Mouse (Mus musculus) intestine, embryonic 15.5 days (tissue): ENCODE data around the gene Zfp653. TPM values are rescaled to one million over a fixed set of nuclear protein-coding genes. Genes with fewer than 3 reads are reported as not detected.
A peak's percentile ranks its signal among the peaks of the same experiment; 100 is the strongest.
"Not testable (repeated sequence)": the region's sequence is repeated elsewhere in the genome, so short reads cannot be mapped to it uniquely, and the experiment has no call there.

Source experiments
- ATAC-seq: fragments of 200-750 bp; cut with Nextera tagmentation; 2 replicates; pipeline ENCODE4 v1.8.0; 2017; ENCODE audit warnings: moderate TSS enrichment, moderate library complexity
- H3K27ac ChIP-seq: fragments of 300-500 bp; sonication (generic); 2 replicates; pipeline ENCODE4 v1.5.1; 2015; ENCODE audit warnings: mild to moderate bottlenecking, inconsistent platforms
- H3K27me3 ChIP-seq: fragments of 300-500 bp; sonication (generic); replicated peaks from 2 replicates; pipeline ENCODE4 v1.6.1; 2015; ENCODE audit warnings: inconsistent platforms
- H3K36me3 ChIP-seq: fragments of 300-500 bp; sonication (generic); 2 replicates; pipeline ENCODE4 v1.6.1; 2015; ENCODE audit warnings: inconsistent platforms
- H3K4me1 ChIP-seq: fragments of 300-500 bp; sonication (generic); replicated peaks from 2 replicates; pipeline ENCODE4 v1.6.1; 2015; ENCODE audit warnings: inconsistent platforms
- H3K4me2 ChIP-seq: fragments of 300-500 bp; sonication (generic); replicated peaks from 2 replicates; pipeline ENCODE4 v1.6.1; 2015; ENCODE audit warnings: mild to moderate bottlenecking, inconsistent platforms
- H3K4me3 ChIP-seq: fragments of 300-500 bp; sonication (generic); replicated peaks from 2 replicates; pipeline ENCODE4 v1.5.1; 2015; ENCODE audit warnings: inconsistent platforms
- H3K9ac ChIP-seq: fragments of 300-500 bp; sonication (generic); 2 replicates; pipeline ENCODE4 v1.6.1; 2015; ENCODE audit warnings: inconsistent platforms
- H3K9me3 ChIP-seq: fragments of 300-500 bp; sonication (generic); 2 replicates; pipeline ENCODE4 v1.6.1; 2016; ENCODE audit warnings: inconsistent platforms
- whole genome bisulfite sequencing: fragments of 180-500 bp; shearing (Covaris S2); methylation state at CpG from one replicate; pipeline ENCODE4 v1.1.7; 2015; 5-methylcytosine and 5-hydroxymethylcytosine counted together
- polyA plus RNA-seq: library from polyadenylated mRNA; unstranded; fragments of >200 nt; fragmentation: Nextera tagmentation; extraction: Ambion mirVana; gene quantifications from 2 replicates; pipeline ENCODE4 v1.2.1, GENCODE M21; 2015

Gene Zfp653
- polyA plus RNA-seq, 1 experiment from 2014 or later, result 9.7 TPM

GRCm38 (mm10) chr9:22089986-22090385 is 18.8 kb upstream of the Zfp653 start:
- Histone ChIP-seq H3K27ac (no peak overlapping the region), H3K4me2 (no peak overlapping the region), H3K4me3 (no peak overlapping the region), H3K36me3 (no peaks in the 10 kb centered on the region), H3K27me3 (no peaks in the 10 kb centered on the region), H3K4me1 (peaks cover 6% of the 10 kb centered on the region), H3K9ac (no peak overlapping the region), H3K9me3 (no peaks in the 10 kb centered on the region)
- no peak for ATAC-seq
- WGBS, result 78% methylated on average over 7 of the region's 7 CpGs

- Histone ChIP-seq H3K27me3 (no peaks in the 10 kb centered on the region), H3K4me2 (no peak overlapping the region), H3K36me3 (no peaks in the 10 kb centered on the region), H3K9me3 (no peaks in the 10 kb centered on the region), H3K4me3 (no peak overlapping the region), H3K4me1 (peaks cover 8% of the 10 kb centered on the region), H3K9ac (no peak overlapping the region), H3K27ac (no peak overlapping the region)
- no peak for ATAC-seq
- 95% methylated on average over 7 of the region's 7 CpGs for WGBS
Measured at GRCm38 (mm10) chr9:22089281-22089680, 18.1 kb upstream of the Zfp653 start.

- Histone ChIP-seq H3K9me3 (no peaks in the 10 kb centered on the region), H3K9ac (no peak overlapping the region), H3K27ac (no peak overlapping the region), H3K27me3 (no peaks in the 10 kb centered on the region), H3K4me3 (no peak overlapping the region), H3K4me2 (no peak overlapping the region), H3K4me1 (peaks cover 8% of the 10 kb centered on the region), H3K36me3 (no peaks in the 10 kb centered on the region)
- ATAC-seq, result no peak
- 87% methylated on average over 2 of the region's 2 CpGs for WGBS
Measured at GRCm38 (mm10) chr9:22087034-22087618, 15.9 kb upstream of the Zfp653 start.

- peaks cover 8% of the 10 kb centered on the region for H3K4me1 ChIP-seq
- peak overlapping the region; percentile 71 for H3K4me3 ChIP-seq
- H3K9ac ChIP-seq, result peak overlapping the region; percentile 68
- peak overlapping the region; percentile 75 for H3K4me2 ChIP-seq
- no peaks in the 10 kb centered on the region for H3K27me3 ChIP-seq
- H3K27ac ChIP-seq, result peak overlapping the region; percentile 83
- H3K36me3 ChIP-seq, result no peaks in the 10 kb centered on the region
- no peaks in the 10 kb centered on the region for H3K9me3 ChIP-seq
- WGBS, result 42% methylated on average over 6 of the region's 6 CpGs
- ATAC-seq, result no peak
Measured at GRCm38 (mm10) chr9:22086012-22086411, 14.8 kb upstream of the Zfp653 start.

GRCm38 (mm10) chr9:22085022-22085834 is 14.1 kb upstream of the Zfp653 start, which contains the start of gene Ecsit:
TSS of gene Ecsit (minus strand) at chr9:22085438.
- WGBS, result under 1% methylated on average over 48 of the region's 48 CpGs
- peak within 1 kb of the TSS; percentile 71 for H3K4me3 ChIP-seq
- peak within 1 kb of the TSS; percentile 83 for H3K27ac ChIP-seq

GRCm38 (mm10) chr9:22084667-22085021 is 13.5 kb upstream of the Zfp653 start:
- Histone ChIP-seq H3K4me2 (peak overlapping the region; percentile 75), H3K9me3 (no peaks in the 10 kb centered on the region), H3K4me3 (peak overlapping the region; percentile 71), H3K36me3 (no peaks in the 10 kb centered on the region), H3K27ac (0 out of 2 replicates have a peak overlapping the region, but pooled peaks have one; percentile 6), H3K4me1 (peaks cover 8% of the 10 kb centered on the region), H3K27me3 (no peaks in the 10 kb centered on the region), H3K9ac (peak overlapping the region; percentile 68)
- no peak for ATAC-seq
- 33% methylated on average over 4 of the region's 4 CpGs for WGBS

More at GRCm38 (mm10) chr9:22085022-22085834, 14.1 kb upstream of the Zfp653 start, which contains the start of gene Ecsit:
- Histone ChIP-seq H3K27me3 (no peaks in the 10 kb centered on the region), H3K4me2 (peak within 1 kb of the TSS; percentile 75), H3K4me1 (peaks cover 8% of the 10 kb centered on the region), H3K9me3 (no peaks in the 10 kb centered on the region), H3K9ac (peak within 1 kb of the TSS; percentile 68), H3K36me3 (no peaks in the 10 kb centered on the region)
- ATAC-seq, result peak; percentile 100

GRCm38 (mm10) chr9:22076223-22076622 is 5.0 kb upstream of the Zfp653 start:
- H3K4me2 ChIP-seq, result no peak overlapping the region
- ATAC-seq, result no peak
- no peak overlapping the region for H3K27ac ChIP-seq
- no peak overlapping the region for H3K4me3 ChIP-seq
- no peaks in the 10 kb centered on the region for H3K9me3 ChIP-seq
- no peaks in the 10 kb centered on the region for H3K27me3 ChIP-seq
- no peaks in the 10 kb centered on the region for H3K4me1 ChIP-seq
- no peak overlapping the region for H3K9ac ChIP-seq
- 89% methylated on average over 23 of the region's 23 CpGs for WGBS
- H3K36me3 ChIP-seq, result peaks cover 10% of the 10 kb centered on the region; the same call in 1 of the 2 replicates

GRCm38 (mm10) chr9:22075778-22076177 is 4.6 kb upstream of the Zfp653 start:
- not testable (repeated sequence) for ATAC-seq, H3K4me1 ChIP-seq, H3K4me2 ChIP-seq, H3K9me3 ChIP-seq, H3K27ac ChIP-seq, H3K4me3 ChIP-seq, H3K27me3 ChIP-seq, H3K9ac ChIP-seq, H3K36me3 ChIP-seq
- WGBS, result 71% methylated on average over 5 of the region's 5 CpGs

- H3K4me2 ChIP-seq, result no peak overlapping the region
- H3K4me3 ChIP-seq, result no peak overlapping the region
- peaks cover 9% of the 10 kb centered on the region for H3K4me1 ChIP-seq
- peaks cover 10% of the 10 kb centered on the region; the same call in 1 of the 2 replicates for H3K36me3 ChIP-seq
- no peak overlapping the region for H3K9ac ChIP-seq
- 93% methylated on average over 4 of the region's 4 CpGs for WGBS
- no peaks in the 10 kb centered on the region for H3K27me3 ChIP-seq
- H3K27ac ChIP-seq, result no peak overlapping the region
- no peak for ATAC-seq
- H3K9me3 ChIP-seq, result no peaks in the 10 kb centered on the region
Measured at GRCm38 (mm10) chr9:22072276-22072675, 1.1 kb upstream of the Zfp653 start.

GRCm38 (mm10) chr9:22069881-22070553 is 1.2 kb downstream of the Zfp653 start:
- peak overlapping the region; percentile 87 for H3K4me3 ChIP-seq
- H3K27me3 ChIP-seq, result no peaks in the 10 kb centered on the region
- H3K9me3 ChIP-seq, result no peaks in the 10 kb centered on the region
- H3K4me1 ChIP-seq, result peaks cover 9% of the 10 kb centered on the region
- peak overlapping the region; percentile 89; the same call in 1 of the 2 replicates for H3K9ac ChIP-seq
- peaks cover 16% of the 10 kb centered on the region for H3K36me3 ChIP-seq
- 71% methylated on average over 4 of the region's 4 CpGs for WGBS
- peak; percentile 5 for ATAC-seq
- peak overlapping the region; percentile 68 for H3K4me2 ChIP-seq
- peak overlapping the region; percentile 98; the same call in 1 of the 2 replicates for H3K27ac ChIP-seq

- Histone ChIP-seq H3K4me2 (no peak overlapping the region), H3K4me1 (peaks cover 9% of the 10 kb centered on the region), H3K36me3 (peaks cover 20% of the 10 kb centered on the region), H3K27me3 (no peaks in the 10 kb centered on the region), H3K4me3 (no peak overlapping the region), H3K9ac (no peak overlapping the region), H3K9me3 (no peaks in the 10 kb centered on the region), H3K27ac (no peak overlapping the region)
- ATAC-seq, result no peak
- WGBS, result 80% methylated on average over 5 of the region's 5 CpGs
Measured at GRCm38 (mm10) chr9:22067195-22067594, 4.0 kb downstream of the Zfp653 start.

GRCm38 (mm10) chr9:22066433-22066832 is 4.7 kb downstream of the Zfp653 start:
- WGBS, result 59% methylated on average over 3 of the region's 3 CpGs
- H3K4me2 ChIP-seq, result no peak overlapping the region
- H3K9ac ChIP-seq, result no peak overlapping the region
- peaks cover 9% of the 10 kb centered on the region for H3K4me1 ChIP-seq
- no peak overlapping the region for H3K4me3 ChIP-seq
- no peaks in the 10 kb centered on the region for H3K9me3 ChIP-seq
- ATAC-seq, result no peak
- no peak overlapping the region for H3K27ac ChIP-seq
- peaks cover 20% of the 10 kb centered on the region for H3K36me3 ChIP-seq
- no peaks in the 10 kb centered on the region for H3K27me3 ChIP-seq
